7 mouse cellular contexts compared by ENCODE assay signal in the genomic region with DNA sequence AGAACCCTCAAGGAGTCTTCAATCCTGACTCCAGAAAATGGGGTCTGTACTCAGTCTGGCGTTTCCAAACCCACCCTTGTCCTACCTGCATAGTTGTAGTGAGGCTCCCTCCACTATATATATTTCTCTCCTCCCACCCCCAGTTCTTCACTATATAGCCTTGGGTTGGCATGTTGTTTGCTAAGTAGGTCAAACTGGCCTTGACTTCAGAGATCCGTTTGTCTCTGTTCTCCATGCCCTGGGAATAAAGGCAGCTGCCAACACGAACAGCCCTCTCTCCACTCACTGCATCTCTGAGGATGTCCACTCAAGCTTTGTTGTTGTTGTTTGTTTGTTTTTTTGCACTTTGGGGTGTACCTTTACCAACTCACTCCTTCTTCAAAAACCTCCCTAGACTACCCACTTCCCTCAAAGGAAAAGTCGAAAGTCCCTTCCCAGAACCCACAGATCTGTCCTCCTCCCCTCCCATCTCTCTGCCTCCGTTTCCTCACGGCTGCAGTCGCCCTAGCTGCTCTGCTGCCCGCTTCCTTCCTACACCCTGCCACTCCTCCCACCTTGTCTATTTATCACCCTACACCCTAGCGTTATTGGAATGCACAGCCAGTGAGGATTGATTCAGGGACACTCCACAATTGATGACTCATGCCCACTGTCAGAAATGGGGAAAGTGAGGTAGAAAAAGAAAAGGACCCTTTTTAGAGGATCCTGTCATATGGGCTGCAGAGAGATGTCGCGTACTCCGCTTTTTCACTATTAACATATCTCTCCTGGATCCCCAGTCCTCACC. TPM values are rescaled to one million over a fixed set of nuclear protein-coding genes. Genes with fewer than 3 reads are reported as not detected.
DNase-seq lines count a peak whose midpoint lies in the region; ATAC-seq and TF ChIP-seq lines count a peak whose summit lies in the region.

No protein-coding gene starts in this region.

- WGBS in spleen, adult 2 months, result 6% methylated on average over 12 of the region's 12 CpGs
- WGBS in limb, embryonic 11.5 days, result 17% methylated on average over 12 of the region's 12 CpGs
- 13% methylated on average over 12 of the region's 12 CpGs for WGBS in neural tube, embryonic 15.5 days

- no peak for ATAC-seq in limb, embryonic 11.5 days (ENCODE audit: insufficient number of reproducible peaks, low FRiP score, low TSS enrichment, low read depth)
- no peak for ATAC-seq in neural tube, embryonic 15.5 days (ENCODE audit: low FRiP score)

- H3K4me2 ChIP-seq in limb, embryonic 11.5 days (ENCODE audit: low read depth, severe bottlenecking), result peak overlapping the region; percentile 76
- peak overlapping the region; percentile 98 for H3K4me2 ChIP-seq in neural tube, embryonic 15.5 days

- TF ChIP-seq POLR2A in spleen, adult 2 months (IDR thresholded peaks at IDR 0.05; ENCODE audit: low read depth, low read length), result no peak

- no peaks in the 10 kb centered on the region for H3K27me3 ChIP-seq in spleen, adult 2 months (ENCODE audit: control insufficient read depth, insufficient read depth, low read length)
- H3K27me3 ChIP-seq in erythroblast, embryonic 14.5 days (ENCODE audit: control insufficient read depth), result no peaks in the 10 kb centered on the region
- no peaks in the 10 kb centered on the region for H3K27me3 ChIP-seq in limb, embryonic 11.5 days (ENCODE audit: control insufficient read depth, insufficient read depth, low read length)
- H3K27me3 ChIP-seq in neural tube, embryonic 15.5 days (replicated peaks), result peaks cover 5% of the 10 kb centered on the region; the same call in 1 of the 2 replicates

- peak overlapping the region; percentile 74; the same call in 1 of the 2 replicates for H3K27ac ChIP-seq in spleen, adult 2 months (ENCODE audit: insufficient read depth, low read length)
- H3K27ac ChIP-seq in limb, embryonic 11.5 days (replicated peaks; ENCODE audit: low read depth, low read length), result no peak overlapping the region
- peak overlapping the region; percentile 72 for H3K27ac ChIP-seq in neural tube, embryonic 15.5 days (replicated peaks)

- no peaks in the 10 kb centered on the region for H3K9me3 ChIP-seq in erythroblast, embryonic 14.5 days (ENCODE audit: control insufficient read depth, low read length)
- H3K9me3 ChIP-seq in limb, embryonic 11.5 days (ENCODE audit: control insufficient read depth, low read length), result no peaks in the 10 kb centered on the region
- no peaks in the 10 kb centered on the region for H3K9me3 ChIP-seq in neural tube, embryonic 15.5 days (replicated peaks)

- no peak for DNase-seq in spleen, adult 2 months (ENCODE audit: low read depth in 1 of 2, low spot score in 2 of 2)
- DNase-seq in spleen, postnatal 10 days (ENCODE audit: low spot score in 2 of 2), result no peak
- no peak for DNase-seq in limb, embryonic 11.5 days (ENCODE audit: low spot score)
- no peak for DNase-seq in spleen, postnatal 36 days (ENCODE audit: low spot score in 2 of 2)
- DNase-seq in cerebellum, postnatal 36 days, result no peak

- peak overlapping the region; percentile 81 for H3K4me3 ChIP-seq in spleen, adult 2 months (ENCODE audit: extremely low read depth, insufficient read depth, insufficient read length)
- peak overlapping the region; percentile 87 for H3K4me3 ChIP-seq in erythroblast, embryonic 14.5 days (replicated peaks)
- H3K4me3 ChIP-seq in limb, embryonic 11.5 days (ENCODE audit: low read depth, low read length), result peak overlapping the region; percentile 39
- peak overlapping the region; percentile 71 for H3K4me3 ChIP-seq in neural tube, embryonic 15.5 days (replicated peaks)

- H3K4me1 ChIP-seq in spleen, adult 2 months (ENCODE audit: control insufficient read depth, insufficient read depth, insufficient read length), result peaks cover 4% of the 10 kb centered on the region; the same call in 1 of the 2 replicates
- H3K4me1 ChIP-seq in erythroblast, embryonic 14.5 days (ENCODE audit: control insufficient read depth), result peaks cover 62% of the 10 kb centered on the region
- H3K4me1 ChIP-seq in limb, embryonic 11.5 days (ENCODE audit: control insufficient read depth, insufficient read depth, low read length), result peaks cover 6% of the 10 kb centered on the region
- peaks cover 33% of the 10 kb centered on the region for H3K4me1 ChIP-seq in neural tube, embryonic 15.5 days

- H3K9ac ChIP-seq in limb, embryonic 11.5 days (ENCODE audit: low read length), result peak overlapping the region; percentile 62
- H3K9ac ChIP-seq in neural tube, embryonic 15.5 days (replicated peaks), result peak overlapping the region; percentile 81

- H3K36me3 ChIP-seq in spleen, adult 2 months (ENCODE audit: control insufficient read depth, insufficient read depth, low read length), result peaks cover 19% of the 10 kb centered on the region
- H3K36me3 ChIP-seq in erythroblast, embryonic 14.5 days (ENCODE audit: control insufficient read depth), result peaks cover 54% of the 10 kb centered on the region
- H3K36me3 ChIP-seq in limb, embryonic 11.5 days (ENCODE audit: control insufficient read depth, insufficient read depth, low read length), result peaks cover 8% of the 10 kb centered on the region; the same call in 1 of the 2 replicates
- H3K36me3 ChIP-seq in neural tube, embryonic 15.5 days, result peaks cover 35% of the 10 kb centered on the region

- TF ChIP-seq CTCF in spleen, adult 2 months (IDR thresholded peaks at IDR 0.05; ENCODE audit: extremely low read depth, insufficient read depth, insufficient read length, insufficient replicate concordance), result no peak

RNA-seq across cellular contexts. Expression of a gene that starts 0.8 kb away (rescaled TPM):
- 34.9 and 36.4 TPM in 2 replicates for polyA plus RNA-seq in spleen, adult 2 months (2012; rRNA removed)
- 14.5 and 17.0 TPM in 2 replicates for polyA plus RNA-seq in erythroblast, embryonic 14.5 days (2012)
- 40.6 and 46.9 TPM in 2 replicates for polyA plus RNA-seq in limb, embryonic 11.5 days (2014; fragmentation: Nextera tagmentation; extraction: Ambion mirVana)
- 55.6 and 61.8 TPM in 2 replicates for polyA plus RNA-seq in neural tube, embryonic 15.5 days (2015; fragmentation: Nextera tagmentation; extraction: Ambion mirVana)

RNA-seq across cellular contexts. Expression of a gene that starts 4.3 kb away (rescaled TPM):
- polyA plus RNA-seq in spleen, adult 2 months (2012; rRNA removed), result 31.6 and 36.5 TPM in 2 replicates
- polyA plus RNA-seq in erythroblast, embryonic 14.5 days (2012), result 5.6 and 7.7 TPM in 2 replicates
- polyA plus RNA-seq in limb, embryonic 11.5 days (2014; fragmentation: Nextera tagmentation; extraction: Ambion mirVana), result 91.9 and 100 TPM in 2 replicates
- polyA plus RNA-seq in neural tube, embryonic 15.5 days (2015; fragmentation: Nextera tagmentation; extraction: Ambion mirVana), result 84.2 and 95.2 TPM in 2 replicates

RNA-seq across cellular contexts. Expression of a gene that starts 4.3 kb away (rescaled TPM):
- 3.1 and 4.4 TPM in 2 replicates for polyA plus RNA-seq in spleen, adult 2 months (2012; rRNA removed)
- polyA plus RNA-seq in erythroblast, embryonic 14.5 days (2012), result 0.15 and 0.18 TPM in 2 replicates
- polyA plus RNA-seq in limb, embryonic 11.5 days (2014; fragmentation: Nextera tagmentation; extraction: Ambion mirVana), result 6.0 and 6.8 TPM in 2 replicates
- polyA plus RNA-seq in neural tube, embryonic 15.5 days (2015; fragmentation: Nextera tagmentation; extraction: Ambion mirVana), result 14.6 and 14.8 TPM in 2 replicates

RNA-seq across cellular contexts. Expression of a gene that starts 4.6 kb away (rescaled TPM):
- polyA plus RNA-seq in spleen, adult 2 months (2012; rRNA removed), result 85.2 and 86.9 TPM in 2 replicates
- 8.0 and 8.9 TPM in 2 replicates for polyA plus RNA-seq in erythroblast, embryonic 14.5 days (2012)
- 105 and 123 TPM in 2 replicates for polyA plus RNA-seq in limb, embryonic 11.5 days (2014; fragmentation: Nextera tagmentation; extraction: Ambion mirVana)
- 136 and 139 TPM in 2 replicates for polyA plus RNA-seq in neural tube, embryonic 15.5 days (2015; fragmentation: Nextera tagmentation; extraction: Ambion mirVana)

RNA-seq across cellular contexts. Expression of a gene that starts 6.4 kb away (rescaled TPM):
- polyA plus RNA-seq in spleen, adult 2 months (2012; rRNA removed), result 17.0 and 19.0 TPM in 2 replicates
- polyA plus RNA-seq in erythroblast, embryonic 14.5 days (2012), result 0.61 and 1.5 TPM in 2 replicates
- polyA plus RNA-seq in limb, embryonic 11.5 days (2014; fragmentation: Nextera tagmentation; extraction: Ambion mirVana), result 3.2 and 3.5 TPM in 2 replicates
- polyA plus RNA-seq in neural tube, embryonic 15.5 days (2015; fragmentation: Nextera tagmentation; extraction: Ambion mirVana), result 4.1 and 4.7 TPM in 2 replicates
